Mouse (Mus musculus) spleen, adult 2 months (tissue): Measurements from ENCODE around the gene A530016L24Rik.

ENCODE experiments used
- CTCF ChIP-seq: fragments of 200-500 bp; IDR thresholded peaks from 2 replicates; pipeline ENCODE4 v1.5.1; 2011; ENCODE audit warnings: mild to moderate bottlenecking, inconsistent platforms; ENCODE audit not compliant: insufficient read depth, insufficient read length, insufficient replicate concordance; ENCODE audit errors: extremely low read depth
- POLR2A ChIP-seq: fragments of 200-500 bp; IDR thresholded peaks from 2 replicates; pipeline ENCODE4 v1.6.1; 2011; ENCODE audit warnings: low read depth, low read length, inconsistent platforms

GRCm38 (mm10) chr12:112469393-112469792 is 19.9 kb upstream of the A530016L24Rik start:
- TF ChIP-seq CTCF (no peak), POLR2A (no peak)
